In genomic region chr4:124154627-124155026, GRCm38 (mm10) we compare ENCODE assay signal across 17 mouse cellular contexts.
"Had no signal": no experiment of that assay in that cellular context is flagged by ENCODE, and none has a peak within 500 bp of the region (broad histone marks: within the 10 kb centered on the region; RNA-seq: fewer than 3 reads in every experiment).

No protein-coding gene starts in this region.

- H3K9me3 ChIP-seq: kidney, embryonic 15.5 days; limb, embryonic 10.5 days; neural tube, embryonic 13.5 days had no signal

- H3K27ac ChIP-seq: kidney, embryonic 15.5 days; left cerebral cortex, adult 2 months; limb, embryonic 10.5 days; liver, embryonic 15.5 days; macrophage; neural tube, embryonic 13.5 days had no signal

- H3K27me3 ChIP-seq: liver, embryonic 15.5 days had no signal

- H3K36me3 ChIP-seq: kidney, embryonic 15.5 days; limb, embryonic 10.5 days; liver, embryonic 15.5 days; neural tube, embryonic 13.5 days had no signal

- DNase-seq: kidney, adult 18-20 months; kidney, postnatal 25 days; lung, embryonic 14.5 days; lung, postnatal 14 days; midbrain, embryonic 14.5 days; retina, postnatal 1 day; right cerebral cortex, postnatal 4 days; spleen, adult 18-20 months; thymus, adult 2 months; thymus, postnatal 36 days had no signal

- H3K9ac ChIP-seq: kidney, embryonic 15.5 days; liver, embryonic 15.5 days; lung, embryonic 14.5 days; neural tube, embryonic 13.5 days had no signal

- H3K4me1 ChIP-seq: liver, embryonic 15.5 days had no signal

- H3K4me2 ChIP-seq: kidney, embryonic 15.5 days; liver, embryonic 11.5 days; liver, embryonic 15.5 days; lung, embryonic 14.5 days; neural tube, embryonic 13.5 days had no signal

- H3K4me3 ChIP-seq: kidney, embryonic 15.5 days; left cerebral cortex, adult 2 months; limb, embryonic 10.5 days; liver, embryonic 15.5 days; neural tube, embryonic 13.5 days had no signal
